Mouse (Mus musculus): ENCODE data around the gene Krt80. TPM values are rescaled to one million over a fixed set of nuclear protein-coding genes. Genes with fewer than 3 reads are reported as not detected.
A peak's percentile ranks its signal among the peaks of the same experiment; 100 is the strongest.

Krt80 gene
- total and polyA plus RNA-seq, 3 experiments, result 0.20 TPM; not detected in 2

DNA sequence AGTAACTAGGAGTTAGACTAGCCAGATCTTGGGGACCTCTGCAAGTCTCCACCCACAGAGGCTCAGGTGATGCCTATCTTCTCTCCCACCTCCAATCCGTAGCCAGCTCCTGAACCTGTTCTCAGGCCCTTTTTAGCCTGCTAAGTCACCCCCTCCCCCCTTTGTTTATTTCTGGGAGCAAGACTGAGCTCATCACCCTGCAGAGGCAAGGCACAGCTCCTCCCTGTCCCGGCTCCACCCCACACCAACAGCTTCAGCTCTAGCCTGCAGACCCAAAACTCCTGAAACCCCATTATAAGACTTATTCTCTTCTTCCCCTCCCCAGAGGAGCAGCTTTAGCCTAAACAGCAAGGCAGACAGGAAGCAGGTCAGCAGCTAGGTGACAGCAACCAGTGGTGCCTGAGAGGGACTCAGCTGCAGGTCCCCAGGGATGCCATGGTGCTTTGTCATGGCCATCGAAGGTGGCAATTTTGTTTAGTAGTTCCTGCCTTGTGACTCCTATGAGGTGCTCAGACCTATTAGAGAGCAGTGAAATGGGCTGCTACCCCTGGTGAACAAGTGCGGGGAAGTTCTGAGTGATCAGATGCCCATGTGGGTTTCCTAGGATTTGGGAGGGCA lies 7.5 kb downstream of the Krt80 start:
- no peaks in the 10 kb centered on the region for H3K36me3 ChIP-seq (replicated peaks in 1 of 2; ENCODE audit: control insufficient read depth in 1 of 2, insufficient read depth in 1 of 2, low read length in 1 of 2)
- peaks cover 55% of the 10 kb centered on the region for H3K27me3 ChIP-seq (replicated peaks)
- no peaks in the 10 kb centered on the region for H3K9me3 ChIP-seq (replicated peaks; ENCODE audit: low read length)
- H3K4me3 ChIP-seq (replicated peaks in 1 of 3; ENCODE audit: low read depth in 2 of 3, low read length in 2 of 3, poor library complexity in 1 of 3), result no peak overlapping the region
- H3K9ac ChIP-seq (ENCODE audit: insufficient read depth, low read depth), result no peak overlapping the region
- H3K27ac ChIP-seq (ENCODE audit: insufficient read depth, low read depth), result no peak overlapping the region
- TF ChIP-seq MAZ (IDR thresholded peaks at IDR 0.05; ENCODE audit: low read depth, low read length) (no peak), PAX5 (IDR thresholded peaks at IDR 0.05; ENCODE audit: low read length) (no peak), TBP (conservative IDR thresholded peaks at IDR 0.05; ENCODE audit: low read depth, low read length) (no peak), BHLHE40 (IDR thresholded peaks at IDR 0.05; ENCODE audit: low read depth, low read length) (no peak), MEF2A (IDR thresholded peaks at IDR 0.05; ENCODE audit: borderline replicate concordance, low read depth, low read length) (0 out of 2 replicates have a peak, but pooled peaks have one; percentile 27)
- in situ Hi-C loops (cut with MboI; ENCODE audit: low pct_ligation_motif_present, low pct_unique_long_range_greater_than_20kb, low sequenced_read_pairs), result no loop called here
- peak; percentile 69 for DNase-seq (ENCODE audit: extremely low read depth)
- no peak overlapping the region for H3K4me2 ChIP-seq (ENCODE audit: insufficient read depth, low read depth, poor library complexity, severe bottlenecking)
- no peaks in the 10 kb centered on the region for H3K79me2 ChIP-seq (replicated peaks; ENCODE audit: control insufficient read depth, extremely low read depth, insufficient read depth, poor library complexity, severe bottlenecking)
- dilution Hi-C loops (cut with MboI; ENCODE audit: extremely low pct_ligation_motif_present, extremely low pct_unique_long_range_greater_than_20kb, low sequenced_read_pairs), result no loop called here
- H3K4me1 ChIP-seq (ENCODE audit: control insufficient read depth in 1 of 2, insufficient read depth in 2 of 2), result peaks cover 8 to 35% of the 10 kb centered on the region in 2 experiments

GRCm38 (mm10) chr15:101355382-101355786 lies 14.6 kb downstream of the Krt80 start:
- peaks cover 0 to 5% of the 10 kb centered on the region in 2 experiments; a peak in 2 of 4 replicates for H3K4me1 ChIP-seq (ENCODE audit: control insufficient read depth in 1 of 2, insufficient read depth in 2 of 2)
- DNase-seq (ENCODE audit: extremely low read depth), result no peak
- dilution Hi-C loops (cut with MboI; ENCODE audit: extremely low pct_ligation_motif_present, extremely low pct_unique_long_range_greater_than_20kb, low sequenced_read_pairs), result no loop called here
- no peaks in the 10 kb centered on the region for H3K79me2 ChIP-seq (replicated peaks; ENCODE audit: control insufficient read depth, extremely low read depth, insufficient read depth, poor library complexity, severe bottlenecking)
- no peak overlapping the region for H3K4me2 ChIP-seq (ENCODE audit: insufficient read depth, low read depth, poor library complexity, severe bottlenecking)
- H3K27ac ChIP-seq (ENCODE audit: insufficient read depth, low read depth), result no peak overlapping the region
- peaks cover 74% of the 10 kb centered on the region for H3K27me3 ChIP-seq (replicated peaks)
- no peak overlapping the region for H3K9ac ChIP-seq (ENCODE audit: insufficient read depth, low read depth)
- no peaks in the 10 kb centered on the region for H3K36me3 ChIP-seq (replicated peaks in 1 of 2; ENCODE audit: control insufficient read depth in 1 of 2, insufficient read depth in 1 of 2, low read length in 1 of 2)
- H3K4me3 ChIP-seq (replicated peaks in 1 of 3; ENCODE audit: low read depth in 2 of 3, low read length in 2 of 3, poor library complexity in 1 of 3), result no peak overlapping the region
- no peaks in the 10 kb centered on the region for H3K9me3 ChIP-seq (replicated peaks; ENCODE audit: low read length)
- in situ Hi-C loops (cut with MboI; ENCODE audit: low pct_ligation_motif_present, low pct_unique_long_range_greater_than_20kb, low sequenced_read_pairs), result no loop called here
- TF ChIP-seq RAD21 (IDR thresholded peaks at IDR 0.05; ENCODE audit: low read depth, low read length), result no peak
- no peak for TF ChIP-seq NELFE (IDR thresholded peaks at IDR 0.05; ENCODE audit: low read depth, low read length)

DNA sequence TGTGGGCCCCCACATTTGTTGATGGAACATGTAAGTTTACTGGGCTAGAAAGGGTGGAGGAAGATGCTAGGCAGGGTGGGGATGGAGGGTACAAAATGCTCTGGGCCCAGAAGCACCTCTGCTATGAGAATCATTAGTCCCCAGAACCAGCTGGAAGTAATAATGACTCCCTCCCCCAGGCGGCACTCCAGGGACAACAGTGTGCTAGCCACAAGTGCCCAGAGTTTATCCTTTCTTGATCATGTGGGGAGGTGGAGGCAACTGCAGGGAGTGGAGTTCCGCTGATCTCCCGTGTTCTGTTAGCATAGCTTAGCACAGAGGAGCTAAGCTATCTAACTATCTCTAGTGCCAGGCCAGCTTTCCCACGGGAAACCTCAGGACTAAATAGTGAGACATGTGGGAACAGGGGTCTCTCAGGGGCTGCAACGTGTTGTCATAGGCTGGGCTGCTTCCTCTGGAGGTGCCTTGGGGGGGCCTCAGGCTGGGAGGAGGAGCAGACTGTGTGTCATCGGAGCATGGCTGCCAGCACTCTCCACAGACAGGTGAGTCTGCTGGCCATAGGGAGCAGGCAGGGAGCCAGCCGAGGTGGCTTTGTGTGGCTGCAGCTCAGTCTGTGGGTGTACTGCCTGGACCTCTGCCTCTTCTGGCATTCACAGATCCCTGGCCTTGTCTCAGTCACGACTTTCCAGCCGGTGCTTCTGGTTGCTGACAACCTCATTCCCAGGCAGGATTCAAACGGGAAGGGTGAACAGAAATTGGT lies 17.1 kb downstream of the Krt80 start:
- peaks cover 80% of the 10 kb centered on the region for H3K27me3 ChIP-seq (replicated peaks)
- H3K4me2 ChIP-seq (ENCODE audit: insufficient read depth, low read depth, poor library complexity, severe bottlenecking), result no peak overlapping the region
- no peaks in the 10 kb centered on the region for H3K79me2 ChIP-seq (replicated peaks; ENCODE audit: control insufficient read depth, extremely low read depth, insufficient read depth, poor library complexity, severe bottlenecking)
- in situ Hi-C loops (cut with MboI; ENCODE audit: low pct_ligation_motif_present, low pct_unique_long_range_greater_than_20kb, low sequenced_read_pairs) (loop anchor here (5.0 kb wide), 1 partner anchor 34 kb away; no protein-coding TSS in a partner anchor), dilution Hi-C loops (cut with MboI; ENCODE audit: extremely low pct_ligation_motif_present, extremely low pct_unique_long_range_greater_than_20kb, low sequenced_read_pairs) (no loop called here)
- no peak overlapping the region for H3K27ac ChIP-seq (ENCODE audit: insufficient read depth, low read depth)
- DNase-seq (ENCODE audit: extremely low read depth), result no peak
- no peak overlapping the region for H3K4me3 ChIP-seq (replicated peaks in 1 of 3; ENCODE audit: low read depth in 2 of 3, low read length in 2 of 3, poor library complexity in 1 of 3)
- TF ChIP-seq ELF1 (IDR thresholded peaks at IDR 0.05; ENCODE audit: low read depth, low read length) (no peak), E2F4 (IDR thresholded peaks at IDR 0.05; ENCODE audit: insufficient replicate concordance, low read depth, low read length) (no peak), ZNF384 (IDR thresholded peaks at IDR 0.05; ENCODE audit: low read depth, low read length) (no peak), JUND (conservative IDR thresholded peaks at IDR 0.05; ENCODE audit: low read depth, low read length) (no peak), RCOR1 (conservative IDR thresholded peaks at IDR 0.05; ENCODE audit: low read depth, low read length) (no peak), TCF12 (IDR thresholded peaks at IDR 0.05; ENCODE audit: low read depth, low read length) (no peak), ZMIZ1 (IDR thresholded peaks at IDR 0.05; ENCODE audit: low read depth, low read length) (no peak), MXI1 (IDR thresholded peaks at IDR 0.05; ENCODE audit: low read depth, low read length) (no peak)
- H3K4me1 ChIP-seq (ENCODE audit: control insufficient read depth in 1 of 2, insufficient read depth in 2 of 2), result peaks cover 0 to 5% of the 10 kb centered on the region in 2 experiments; a peak in 2 of 4 replicates
- no peak overlapping the region for H3K9ac ChIP-seq (ENCODE audit: insufficient read depth, low read depth)
- no peaks in the 10 kb centered on the region for H3K36me3 ChIP-seq (replicated peaks in 1 of 2; ENCODE audit: control insufficient read depth in 1 of 2, insufficient read depth in 1 of 2, low read length in 1 of 2)
- H3K9me3 ChIP-seq (replicated peaks; ENCODE audit: low read length), result no peaks in the 10 kb centered on the region
